Mouse (Mus musculus) bone marrow, adult 2 months (tissue): Measurements from ENCODE around the gene Paqr3. TPM values are rescaled to one million over a fixed set of nuclear protein-coding genes. Genes with fewer than 3 reads are reported as not detected.

Experiments
- H3K27ac ChIP-seq: fragments of 200-500 bp; 2 replicates; pipeline ENCODE4 v1.5.1; 2012; ENCODE audit warnings: low read depth, mild to moderate bottlenecking, control low read depth, inconsistent platforms, low read length; ENCODE audit not compliant: control insufficient read depth, poor library complexity, insufficient read depth
- H3K4me1 ChIP-seq: fragments of 200-500 bp; 2 replicates; pipeline ENCODE4 v1.6.1; 2011; ENCODE audit warnings: low read length; ENCODE audit not compliant: control insufficient read depth, insufficient read depth
- H3K4me3 ChIP-seq: fragments of 200-500 bp; replicated peaks from 2 replicates; pipeline ENCODE3; 2011; ENCODE audit warnings: mild to moderate bottlenecking, low read depth, low read length, control low read depth; ENCODE audit not compliant: control insufficient read depth
- CTCF ChIP-seq: fragments of 200-500 bp; IDR thresholded peaks from 2 replicates; pipeline ENCODE4 v1.5.1; 2011; ENCODE audit warnings: low read length, control low read depth; ENCODE audit not compliant: control insufficient read depth, insufficient read depth
- POLR2A ChIP-seq: fragments of 200-500 bp; IDR thresholded peaks from 2 replicates; pipeline ENCODE4 v1.6.1; 2011; ENCODE audit warnings: low read depth, mild to moderate bottlenecking, control low read depth, low read length, borderline replicate concordance; ENCODE audit not compliant: control insufficient read depth
- WGBS: fragments of 180-500 bp; shearing (Covaris S2); methylation state at CpG from one replicate; pipeline ENCODE4 v1.1.7; 2018; 5-methylcytosine and 5-hydroxymethylcytosine counted together
- polyA plus RNA-seq: library from polyadenylated mRNA; stranded (reverse); fragments of >200 nt; gene quantifications from 2 replicates; pipeline ENCODE4 v1.2.4, GENCODE M21; 2011; ENCODE audit warnings: low replicate concordance; ENCODE audit not compliant: missing spikeins, insufficient read depth, insufficient read length

Paqr3 gene
- polyA plus RNA-seq, result 0.43 and 1.2 TPM in 2 replicates

- peak within 1 kb of the TSS; percentile 72 for H3K4me3 ChIP-seq
- H3K4me1 ChIP-seq, result peaks cover 1% of the 10 kb centered on the region; the same call in 1 of the 2 replicates
- WGBS, result 1% methylated on average over 62 of the region's 62 CpGs
- H3K27ac ChIP-seq, result peak within 1 kb of the TSS; percentile 39; the same call in 1 of the 2 replicates
- TF ChIP-seq CTCF (no peak), POLR2A (no peak; the same call in 1 of the 2 replicates)
These were observed at the start of gene Paqr3 for GRCm38 (mm10) chr5:97111207-97111910. Gene Paqr3 (minus strand): TSS chr5:97111596.

GRCm38 (mm10) chr5:97154688-97155087 lies 43.3 kb upstream of the Paqr3 start:
- no peak overlapping the region for H3K4me3 ChIP-seq
- no peaks in the 10 kb centered on the region for H3K4me1 ChIP-seq
- no peak overlapping the region for H3K27ac ChIP-seq
- TF ChIP-seq CTCF (no peak), POLR2A (no peak)
- 46% methylated on average over 1 of the region's 1 CpGs for WGBS

GRCm38 (mm10) chr5:97135331-97135730 lies 23.9 kb upstream of the Paqr3 start:
- no peaks in the 10 kb centered on the region for H3K4me1 ChIP-seq
- no peak overlapping the region for H3K4me3 ChIP-seq
- no peak for TF ChIP-seq CTCF
- TF ChIP-seq POLR2A, result no peak
- no peak overlapping the region for H3K27ac ChIP-seq
- 71% methylated on average over 2 of the region's 2 CpGs for WGBS

- no peaks in the 10 kb centered on the region for H3K4me1 ChIP-seq
- H3K4me3 ChIP-seq, result no peak overlapping the region
- TF ChIP-seq CTCF (no peak), POLR2A (no peak)
- H3K27ac ChIP-seq, result no peak overlapping the region
- 92% methylated on average over 2 of the region's 2 CpGs for WGBS
These were observed 18.2 kb upstream of the Paqr3 start for GRCm38 (mm10) chr5:97129589-97129988.

- no peak for TF ChIP-seq CTCF
- TF ChIP-seq POLR2A, result no peak
- WGBS, result 40% methylated on average over 21 of the region's 21 CpGs
- Histone ChIP-seq H3K4me3 (no peak overlapping the region), H3K4me1 (no peaks in the 10 kb centered on the region), H3K27ac (no peak overlapping the region)
These were observed 17.1 kb upstream of the Paqr3 start for GRCm38 (mm10) chr5:97128242-97129226.

- no peaks in the 10 kb centered on the region for H3K4me1 ChIP-seq
- 78% methylated on average over 6 of the region's 6 CpGs for WGBS
- no peak for TF ChIP-seq CTCF
- TF ChIP-seq POLR2A, result no peak
These were observed 15.9 kb upstream of the Paqr3 start for GRCm38 (mm10) chr5:97127284-97127683.

GRCm38 (mm10) chr5:97126005-97126404 lies 14.6 kb upstream of the Paqr3 start:
- 24% methylated on average over 4 of the region's 4 CpGs for WGBS
- no peak for TF ChIP-seq POLR2A
- peak; percentile 67 for TF ChIP-seq CTCF
- no peaks in the 10 kb centered on the region for H3K4me1 ChIP-seq

More at GRCm38 (mm10) chr5:97127284-97127683, 15.9 kb upstream of the Paqr3 start:
- Histone ChIP-seq H3K4me3 (no peak overlapping the region), H3K27ac (no peak overlapping the region)

GRCm38 (mm10) chr5:97125459-97125970 lies 14.1 kb upstream of the Paqr3 start:
- Histone ChIP-seq H3K4me1 (no peaks in the 10 kb centered on the region), H3K4me3 (no peak overlapping the region), H3K27ac (no peak overlapping the region)
- no peak for TF ChIP-seq CTCF
- TF ChIP-seq POLR2A, result no peak
- whole genome bisulfite sequencing, result 64% methylated on average over 10 of the region's 10 CpGs

More at GRCm38 (mm10) chr5:97126005-97126404, 14.6 kb upstream of the Paqr3 start:
- Histone ChIP-seq H3K27ac (no peak overlapping the region), H3K4me3 (no peak overlapping the region)
